8 mouse cellular contexts compared by ENCODE assay signal in the genomic region with DNA sequence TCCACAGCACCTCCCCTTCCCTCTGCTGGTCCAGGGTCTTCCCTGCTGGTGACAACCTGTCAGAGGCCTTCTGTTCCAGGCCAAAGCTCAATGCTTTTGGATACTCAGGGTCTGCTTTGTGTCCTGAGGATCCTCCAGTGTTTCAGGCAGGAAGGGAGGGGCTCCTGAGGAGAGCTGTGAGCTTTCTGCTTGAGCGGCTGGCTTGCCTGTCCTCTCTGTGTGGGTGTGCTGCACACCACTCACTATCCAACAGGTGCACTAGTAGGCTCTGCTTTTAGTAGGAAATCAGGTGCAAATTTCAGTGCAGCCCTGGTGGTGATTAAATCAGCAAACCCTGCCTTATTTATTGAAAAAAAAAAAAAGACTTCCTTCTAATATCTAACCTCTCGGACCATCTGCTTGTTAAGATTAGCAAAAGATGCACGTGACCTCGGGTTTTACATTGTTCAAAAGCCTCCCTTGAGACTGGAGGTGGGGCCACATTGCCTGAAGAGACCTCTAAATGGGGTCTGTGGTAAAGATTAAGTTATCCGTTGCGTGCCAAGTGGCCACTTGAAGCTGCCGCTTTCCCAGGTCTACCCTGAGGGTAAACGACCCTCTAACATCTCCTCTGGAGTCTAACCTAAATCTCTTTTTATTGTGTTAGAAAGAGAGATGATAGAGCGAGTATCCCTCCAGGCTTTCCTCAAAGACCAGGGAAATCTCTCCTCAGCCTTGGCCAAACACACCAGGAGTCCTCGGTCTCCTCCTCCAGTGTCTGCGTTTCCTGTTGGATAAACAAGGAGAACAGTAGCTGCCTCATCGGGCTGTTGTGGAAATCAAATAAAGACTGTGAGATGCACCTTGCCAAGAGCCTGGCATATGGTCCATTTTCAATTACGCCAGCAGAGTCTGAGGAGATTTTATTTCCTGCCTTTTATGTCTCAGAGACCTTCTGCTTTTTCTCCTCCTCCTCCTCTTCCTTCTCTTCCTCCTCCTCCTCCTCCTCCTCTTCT. TPM values are rescaled to one million over a fixed set of nuclear protein-coding genes. Genes with fewer than 3 reads are reported as not detected.
A peak's percentile ranks its signal among the peaks of the same experiment; 100 is the strongest.
DNase-seq lines count a peak whose midpoint lies in the region; ATAC-seq lines count a peak whose summit lies in the region.

No protein-coding gene starts in this region.

- H3K4me3 ChIP-seq in hindbrain, embryonic 12.5 days, result no peak overlapping the region
- H3K4me3 ChIP-seq in neural tube, embryonic 14.5 days (ENCODE audit: low read depth, low read length), result no peak overlapping the region

- 15% methylated on average over 13 of the region's 13 CpGs for WGBS in hindbrain, embryonic 12.5 days
- whole genome bisulfite sequencing in neural tube, embryonic 14.5 days, result 15% methylated on average over 13 of the region's 13 CpGs

- peak; percentile 35 for DNase-seq in lung, postnatal 10 days
- no peak for DNase-seq in lung, postnatal 25 days (ENCODE audit: low spot score)
- peak; percentile 63 to 64 for DNase-seq in cerebellum, postnatal 10 days
- no peak for DNase-seq in spleen, postnatal 14 days (ENCODE audit: low spot score in 2 of 2)
- DNase-seq in Muller cell, postnatal 12 days (ENCODE audit: inconsistent ontology term), result no peak

- peak overlapping the region; percentile 90 for H3K27ac ChIP-seq in hindbrain, embryonic 12.5 days
- H3K27ac ChIP-seq in neural tube, embryonic 14.5 days (ENCODE audit: low read depth, low read length), result peak overlapping the region; percentile 85

- no peaks in the 10 kb centered on the region for H3K9me3 ChIP-seq in hindbrain, embryonic 12.5 days (replicated peaks)
- H3K9me3 ChIP-seq in neural tube, embryonic 14.5 days (ENCODE audit: control insufficient read depth, low read length), result no peaks in the 10 kb centered on the region

- peak overlapping the region; percentile 39 for H3K4me2 ChIP-seq in hindbrain, embryonic 12.5 days (replicated peaks)
- no peak overlapping the region for H3K4me2 ChIP-seq in neural tube, embryonic 14.5 days (ENCODE audit: low read depth, low read length)

- H3K27me3 ChIP-seq in hindbrain, embryonic 12.5 days, result no peaks in the 10 kb centered on the region; the same call in 1 of the 2 replicates
- H3K27me3 ChIP-seq in neural tube, embryonic 14.5 days (ENCODE audit: control insufficient read depth, insufficient read depth, low read length), result no peaks in the 10 kb centered on the region

- peak; percentile 63 for ATAC-seq in hindbrain, embryonic 12.5 days (ENCODE audit: low FRiP score)
- no peak for ATAC-seq in neural tube, embryonic 14.5 days (ENCODE audit: low read depth)
- ATAC-seq in granulocyte monocyte progenitor cell, adult 5-6 weeks (replicated peaks; ENCODE audit: poor library complexity, severe bottlenecking), result no peak

- peaks cover 60% of the 10 kb centered on the region for H3K4me1 ChIP-seq in hindbrain, embryonic 12.5 days
- peaks cover 42% of the 10 kb centered on the region for H3K4me1 ChIP-seq in neural tube, embryonic 14.5 days (ENCODE audit: control insufficient read depth, insufficient read depth, low read length)

- no peak overlapping the region; the same call in 1 of the 2 replicates for H3K9ac ChIP-seq in hindbrain, embryonic 12.5 days
- peak overlapping the region; percentile 51; the same call in 1 of the 2 replicates for H3K9ac ChIP-seq in neural tube, embryonic 14.5 days (replicated peaks; ENCODE audit: low read depth, low read length)

- no peaks in the 10 kb centered on the region for H3K36me3 ChIP-seq in hindbrain, embryonic 12.5 days
- no peaks in the 10 kb centered on the region for H3K36me3 ChIP-seq in neural tube, embryonic 14.5 days (ENCODE audit: control insufficient read depth, insufficient read depth, low read length)

RNA-seq across cellular contexts. Expression of a gene that starts 42.5 kb away (rescaled TPM):
- polyA plus RNA-seq in hindbrain, embryonic 12.5 days (2016; fragmentation: Nextera tagmentation; extraction: Ambion mirVana), result 53.2 and 53.3 TPM in 2 replicates
- 34.0 and 38.3 TPM in 2 replicates for polyA plus RNA-seq in neural tube, embryonic 14.5 days (2014; fragmentation: Nextera tagmentation; extraction: Ambion mirVana)
- total RNA-seq in granulocyte monocyte progenitor cell, adult 5-6 weeks (2014; fragmentation: Nextera tagmentation), result 0.92 and 1.1 TPM in 2 replicates
- 1.5 and 1.6 TPM in 2 replicates for total RNA-seq in granulocyte monocyte progenitor cell, adult 5-6 weeks (2017)

Comparison
In these comparisons a context has a peak if more than half of its experiments do, and no peak if none do; other contexts are left out.
1. DNase-seq: peak in lung, postnatal 10 days (single experiment) and cerebellum, postnatal 10 days (2 of 2); none in lung, postnatal 25 days (single experiment), spleen, postnatal 14 days (0 of 2) and Muller cell, postnatal 12 days (single experiment).